Mouse (Mus musculus): ENCODE data around the gene Fbln1.

Fbln1 gene

DNA sequence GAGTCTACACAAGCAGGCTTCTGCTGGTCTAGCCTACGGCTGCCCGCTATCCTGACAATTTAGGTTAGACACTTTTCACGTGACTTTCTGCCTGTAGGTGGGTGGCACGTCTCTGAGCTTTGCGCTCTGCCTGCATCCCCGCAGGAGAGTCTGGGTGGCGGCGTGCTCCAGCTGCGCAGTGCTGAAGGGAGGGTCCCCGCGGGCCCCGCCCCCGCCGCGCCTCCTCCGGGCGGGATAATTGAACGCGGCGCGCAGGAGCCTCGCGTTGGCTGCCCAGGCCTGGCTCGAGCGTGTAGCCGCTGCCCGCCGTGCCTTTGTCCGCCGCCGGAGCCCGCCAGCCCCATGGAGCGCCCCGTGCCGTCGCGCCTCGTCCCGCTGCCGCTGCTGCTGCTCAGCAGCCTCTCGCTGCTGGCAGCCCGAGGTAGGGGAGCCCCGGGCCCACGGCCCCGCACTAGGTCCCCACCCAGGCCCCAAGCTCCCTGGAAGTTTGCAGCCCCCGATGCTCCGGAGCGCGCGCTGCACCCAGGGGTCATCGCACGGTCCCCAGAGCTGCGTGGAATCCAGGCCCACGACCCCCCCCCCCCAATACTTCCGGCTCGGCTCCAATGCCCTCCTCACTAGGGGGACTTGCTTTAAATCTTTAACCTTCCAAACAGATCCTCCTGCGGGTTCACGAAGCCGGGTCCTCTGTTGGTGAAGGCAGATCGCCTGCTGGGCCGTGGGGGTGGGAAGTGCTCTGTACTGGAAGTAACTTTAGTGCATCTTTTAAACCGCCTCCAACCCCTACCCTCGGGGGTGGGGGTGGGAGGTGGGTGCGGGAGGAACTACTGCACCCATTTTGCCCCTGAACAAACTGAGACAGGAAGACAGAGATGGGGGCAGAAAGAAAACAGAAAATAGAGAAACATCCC, at the start of gene Fbln1:
Gene Fbln1, plus strand, starts transcription at position 158 of the 911 bp plus-strand sequence.
- DNase-seq (ENCODE audit: low spot score in 2 of 2): peak in 1 of 2 experiments; percentile 33

DNA sequence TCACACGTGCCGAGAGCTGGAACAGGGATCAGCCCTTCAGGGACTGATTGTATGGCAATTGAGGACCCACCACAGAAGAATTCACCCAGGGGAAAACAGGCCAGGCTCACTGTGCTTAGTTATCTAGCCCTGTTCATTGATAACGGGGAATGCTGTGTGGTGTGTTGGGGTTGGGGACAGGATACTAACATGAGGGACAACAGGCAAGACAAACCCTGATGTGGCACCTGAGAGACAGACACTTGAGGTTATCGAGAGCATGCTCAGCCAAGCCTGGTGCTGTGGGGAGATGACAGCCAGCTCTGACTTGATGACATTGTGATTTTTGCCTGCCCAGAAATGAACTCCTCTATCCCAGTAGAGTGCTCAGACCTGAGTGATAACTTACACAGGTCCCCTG, 49.6 kb upstream of the Fbln1 start:
- DNase-seq (ENCODE audit: low spot score in 2 of 2): no peak

DNA sequence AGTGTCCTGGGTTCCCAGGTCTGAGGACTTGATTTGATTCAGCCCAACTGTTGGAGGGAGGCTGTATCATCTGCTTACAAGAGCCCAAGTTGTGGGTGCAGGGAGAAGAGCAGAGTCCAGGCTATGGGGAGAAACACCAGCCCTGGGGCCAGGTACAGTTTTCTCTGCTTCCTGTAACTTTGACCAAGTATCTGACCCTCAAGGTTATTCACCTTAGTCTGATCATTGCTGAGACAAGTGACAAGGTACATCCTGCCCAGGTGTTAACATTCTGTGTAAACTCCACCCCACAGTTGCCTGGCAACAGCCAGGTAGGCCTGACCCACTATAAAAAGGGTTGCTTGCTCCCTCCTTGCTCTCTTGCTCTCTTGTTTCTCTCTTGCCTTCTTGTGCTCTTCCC, 44.3 kb upstream of the Fbln1 start:
- DNase-seq (ENCODE audit: low spot score in 2 of 2): no peak

DNA sequence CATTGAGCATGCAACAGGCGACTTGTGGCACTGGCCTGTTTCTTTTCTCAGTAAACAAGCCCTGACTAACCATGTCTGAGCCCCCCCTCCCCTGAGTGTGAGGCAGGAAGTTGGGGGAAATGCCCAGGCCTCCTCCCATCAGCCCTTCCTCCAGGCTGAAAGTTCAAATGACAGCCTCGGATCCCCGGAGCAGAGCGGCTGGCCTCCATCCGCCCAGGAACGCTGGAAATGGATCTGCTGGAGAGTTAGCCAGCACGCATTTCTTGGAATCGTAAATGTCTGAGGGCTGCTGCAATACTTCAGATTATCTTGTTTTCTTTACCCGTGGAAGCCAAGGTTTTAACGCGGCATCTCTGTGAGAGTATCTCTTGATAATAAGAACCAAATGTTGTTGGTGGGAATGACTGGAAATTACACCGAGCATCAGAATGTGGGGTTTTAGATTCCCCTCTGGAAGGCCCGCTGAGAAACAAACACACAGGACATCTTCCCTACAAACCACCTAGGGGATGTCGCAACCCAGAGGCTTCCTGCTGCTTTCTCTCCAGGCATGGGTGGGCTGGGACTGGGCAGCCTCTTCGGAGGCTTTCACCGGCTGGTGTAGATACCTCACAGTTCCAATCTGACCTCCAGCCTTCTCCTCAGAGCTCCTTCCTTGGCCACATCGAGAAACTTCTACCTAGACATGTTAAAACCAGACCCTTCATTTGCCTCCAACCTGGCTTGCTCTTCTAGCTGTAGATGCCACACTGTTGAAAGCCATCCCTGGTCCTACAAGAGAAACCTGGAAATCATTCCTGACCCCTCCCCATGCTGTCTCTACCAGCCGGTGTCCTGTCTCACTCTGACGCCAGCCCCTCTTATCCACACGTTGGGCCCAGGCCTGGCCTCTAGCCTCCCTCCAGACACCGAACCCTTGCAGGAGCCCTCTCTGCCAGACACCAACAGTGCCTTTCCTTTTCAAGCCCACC, 42.8 kb upstream of the Fbln1 start:
- no peak for DNase-seq (ENCODE audit: low spot score in 2 of 2)

DNA sequence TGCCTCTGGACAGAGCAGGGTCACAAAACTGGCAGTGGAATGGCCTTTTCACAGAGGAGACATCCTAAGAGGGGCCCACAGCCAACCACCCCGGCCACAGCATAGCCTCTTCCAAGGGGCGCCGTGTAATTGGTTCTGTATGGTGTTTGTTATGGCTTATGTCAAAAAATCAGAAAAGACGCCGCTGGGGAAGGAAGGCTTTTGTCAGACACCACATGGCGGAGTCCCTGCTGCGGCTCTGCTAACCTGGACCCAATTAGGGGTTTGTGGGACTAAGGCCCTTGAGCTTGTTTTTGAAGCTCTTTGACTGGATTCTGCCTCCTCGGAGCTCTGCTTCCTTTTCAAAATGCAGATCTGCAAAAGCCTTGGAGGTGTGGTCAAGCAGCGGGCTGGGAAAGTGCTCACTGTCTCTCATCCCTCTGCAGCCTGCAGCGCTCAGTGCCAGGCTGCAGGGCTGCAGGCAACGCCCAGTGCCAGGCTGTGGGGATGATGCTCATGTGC, 39.3 kb upstream of the Fbln1 start:
- DNase-seq (ENCODE audit: low spot score in 2 of 2): no peak

DNA sequence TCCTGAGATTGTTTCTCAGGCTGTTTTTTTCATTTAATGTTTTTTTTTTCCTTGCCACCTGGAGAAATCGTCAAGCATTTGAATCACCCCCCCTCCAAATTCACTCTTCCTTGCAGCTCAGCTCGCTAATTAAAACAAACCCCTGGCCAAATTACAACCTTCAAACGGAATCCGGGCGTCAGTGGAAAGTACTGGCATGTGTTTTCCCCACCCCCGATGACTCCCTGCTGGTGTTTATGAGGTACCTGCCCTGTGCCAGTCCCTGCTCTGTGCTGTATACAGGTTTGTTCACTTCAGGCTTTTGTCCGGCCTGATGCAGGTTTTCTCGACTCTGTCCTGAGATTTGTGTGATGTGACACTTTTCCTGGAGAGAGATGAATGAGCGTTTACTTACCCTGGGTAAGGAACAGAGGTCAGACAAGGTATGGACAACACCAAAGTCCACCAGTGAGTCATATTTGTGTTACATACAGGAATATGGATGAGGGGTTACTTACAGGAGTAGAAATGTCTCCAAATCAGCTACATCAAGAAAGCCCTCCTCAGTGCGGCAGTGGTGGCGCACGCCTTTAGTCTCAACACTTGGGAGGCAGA, 38.6 kb upstream of the Fbln1 start:
- no peak for DNase-seq (ENCODE audit: low spot score in 2 of 2)

DNA sequence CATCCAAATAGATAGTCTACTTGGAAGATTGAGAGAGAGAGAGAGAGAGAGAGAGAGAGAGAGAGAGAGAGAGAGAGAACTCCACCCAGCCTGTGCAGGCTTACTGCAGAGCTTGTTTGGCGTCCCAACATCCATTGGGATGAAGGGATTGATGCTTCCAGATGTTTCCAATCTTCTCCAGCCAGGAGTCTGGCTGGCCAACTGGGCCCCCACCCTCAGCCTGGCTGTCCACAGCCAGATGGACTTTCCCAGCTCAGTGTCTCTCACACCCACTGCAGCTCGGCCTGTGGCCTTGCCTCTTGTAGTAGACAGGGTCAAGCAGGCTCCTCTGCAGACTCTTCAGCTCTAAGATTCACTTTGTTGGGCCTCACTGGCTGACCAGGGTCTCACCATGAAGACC, 33.7 kb upstream of the Fbln1 start:
- DNase-seq (ENCODE audit: low spot score in 2 of 2): no peak

DNA sequence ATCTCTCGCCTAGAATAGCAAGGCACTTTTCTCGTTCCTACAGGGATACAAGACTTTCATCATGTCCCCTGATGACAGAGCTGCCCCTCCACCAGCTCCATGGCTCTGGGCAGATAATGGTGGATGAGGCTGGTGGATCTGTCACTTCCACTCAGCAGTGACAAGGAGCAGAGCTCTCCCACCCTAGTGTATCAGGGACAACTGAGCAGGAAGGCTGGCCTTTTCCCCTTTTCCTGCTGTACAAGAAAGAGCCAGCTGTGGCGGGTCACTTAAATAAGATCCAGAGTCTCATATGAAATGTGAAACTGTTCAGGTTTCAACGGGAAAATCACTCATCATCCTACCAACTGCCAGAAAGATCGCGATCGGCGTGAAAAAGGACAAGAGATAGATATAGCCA, 32.3 kb upstream of the Fbln1 start:
- no peak for DNase-seq (ENCODE audit: low spot score in 2 of 2)

DNA sequence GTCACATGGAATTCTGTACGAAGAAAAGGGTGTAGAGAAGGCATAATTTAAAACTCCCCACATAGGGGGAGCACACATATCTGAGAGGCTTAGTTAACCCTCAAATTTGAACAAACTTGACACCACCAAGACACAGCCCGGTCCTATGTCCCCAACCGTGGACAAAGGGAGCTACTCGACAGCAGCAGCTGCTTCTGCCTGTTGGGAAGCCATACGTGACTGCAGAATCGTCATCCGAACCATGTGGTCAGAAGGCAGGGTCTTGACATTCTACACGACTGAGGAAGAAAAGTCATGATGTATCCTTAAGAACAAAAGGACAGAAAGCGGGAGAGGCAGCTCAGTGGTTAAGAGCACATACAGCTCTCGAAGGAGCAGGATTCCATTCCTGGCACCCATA, 31.7 kb upstream of the Fbln1 start:
- no peak for DNase-seq (ENCODE audit: low spot score in 2 of 2)

DNA sequence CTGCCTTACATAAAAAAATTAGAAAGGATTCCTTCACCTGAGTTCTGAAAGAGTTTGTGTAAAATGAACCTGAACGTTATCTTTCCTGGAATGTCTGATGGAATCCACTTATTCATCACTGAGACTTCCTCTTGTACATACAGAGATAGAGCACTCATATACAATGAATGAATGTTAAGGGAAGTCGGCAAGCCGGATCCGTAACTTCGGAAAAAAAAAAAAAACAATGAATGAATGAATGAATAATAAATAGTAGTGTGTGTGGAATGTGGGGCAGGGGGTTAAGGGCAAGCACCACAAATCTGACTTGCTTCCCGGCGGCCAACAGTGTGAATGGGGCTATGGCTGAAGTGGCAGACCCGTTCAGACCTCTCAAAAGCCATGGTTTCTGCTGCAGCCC, 28.2 kb upstream of the Fbln1 start:
- peak in 1 of 2 experiments; percentile 71 for DNase-seq (ENCODE audit: low spot score in 2 of 2)

DNA sequence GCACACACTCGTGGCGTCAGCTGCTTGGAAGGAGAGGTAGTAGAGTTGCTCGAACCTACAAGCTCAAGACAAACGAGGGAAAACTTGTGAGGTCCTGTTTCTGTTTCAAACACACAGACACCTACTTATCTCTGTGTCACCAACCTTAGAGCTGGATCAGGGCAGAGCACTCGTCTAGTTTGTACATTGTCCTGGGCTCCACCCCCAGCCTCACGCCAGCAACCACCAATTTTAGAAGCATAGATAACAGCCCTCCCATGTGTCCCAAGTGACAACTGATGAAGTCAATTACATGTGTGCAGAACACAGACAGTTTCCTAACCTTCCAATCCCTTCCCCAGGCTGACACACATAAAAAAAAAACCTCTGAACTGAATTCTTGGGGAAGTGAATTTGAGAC, 27.6 kb upstream of the Fbln1 start:
- DNase-seq (ENCODE audit: low spot score in 2 of 2): no peak

DNA sequence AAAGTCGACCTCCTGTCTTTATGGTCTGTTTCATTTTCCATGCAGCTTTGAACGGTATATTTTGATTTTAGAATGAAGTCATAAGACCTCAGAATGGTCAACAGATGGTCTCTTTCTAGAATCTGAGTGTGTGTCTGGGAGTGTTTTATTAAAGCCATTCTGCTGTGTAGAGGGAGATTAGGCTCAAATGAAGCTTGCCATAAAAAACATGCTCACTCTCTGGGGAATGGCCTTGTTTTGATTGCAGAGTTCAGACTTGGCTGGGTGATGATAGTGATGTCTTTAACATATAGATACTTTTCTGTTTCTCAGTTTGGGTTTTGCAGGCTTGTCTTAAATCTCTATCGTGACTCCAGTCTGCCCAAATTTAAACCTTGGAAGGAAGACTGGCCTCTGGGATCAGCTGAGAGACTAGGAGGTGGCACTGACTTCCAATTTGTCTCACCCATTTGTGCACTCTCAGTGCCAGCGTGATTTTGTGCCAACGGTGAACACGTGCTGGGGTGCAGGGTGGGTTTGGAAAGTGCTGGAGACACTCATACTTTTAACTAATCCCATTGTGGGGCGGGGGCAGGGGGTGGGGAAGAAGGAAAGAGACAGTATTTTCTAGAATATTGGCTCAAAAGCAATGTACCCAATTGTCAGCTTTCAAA, 26.1 kb upstream of the Fbln1 start:
- no peak for DNase-seq (ENCODE audit: low spot score in 2 of 2)

DNA sequence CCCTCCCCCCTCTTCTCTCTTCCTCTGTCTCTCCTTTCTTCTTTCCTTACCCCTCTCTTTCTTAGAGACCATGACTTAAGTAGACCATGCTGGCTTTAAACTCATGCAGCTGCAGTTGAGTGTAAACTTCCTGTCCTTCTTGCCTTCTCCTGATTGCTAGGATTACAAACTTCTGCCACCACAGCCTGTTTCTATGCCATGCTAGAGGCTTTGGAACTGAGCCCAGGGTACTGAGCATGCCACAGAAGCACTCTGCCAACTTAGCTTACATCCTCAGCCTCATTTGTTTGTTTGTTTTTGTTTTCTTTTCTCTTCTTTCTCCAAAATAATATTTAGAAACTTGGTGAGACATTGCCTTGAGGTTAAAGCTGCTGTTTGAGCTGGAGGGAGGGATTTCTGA, 25.4 kb upstream of the Fbln1 start:
- no peak for DNase-seq (ENCODE audit: low spot score in 2 of 2)

DNA sequence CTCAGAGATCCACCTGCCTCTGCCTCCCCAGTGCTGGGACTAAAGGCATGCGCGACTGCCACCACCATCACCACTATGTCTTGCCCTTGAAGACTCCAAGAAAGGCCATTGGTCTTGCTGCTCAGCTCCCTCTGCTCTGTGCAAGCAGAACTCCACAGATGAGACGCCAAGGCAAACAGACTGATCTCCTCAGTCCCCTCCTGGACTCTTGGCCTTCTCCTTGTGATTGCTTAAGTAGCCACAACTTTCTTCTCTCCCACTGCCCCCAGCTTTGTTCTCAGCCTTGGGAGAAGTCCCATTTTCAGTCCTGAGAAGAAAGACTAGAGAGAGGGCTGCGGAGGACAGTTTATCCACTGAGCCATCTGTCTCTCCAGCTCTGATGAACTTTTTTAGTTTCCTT, 23.7 kb upstream of the Fbln1 start:
- no peak for DNase-seq (ENCODE audit: low spot score in 2 of 2)

DNA sequence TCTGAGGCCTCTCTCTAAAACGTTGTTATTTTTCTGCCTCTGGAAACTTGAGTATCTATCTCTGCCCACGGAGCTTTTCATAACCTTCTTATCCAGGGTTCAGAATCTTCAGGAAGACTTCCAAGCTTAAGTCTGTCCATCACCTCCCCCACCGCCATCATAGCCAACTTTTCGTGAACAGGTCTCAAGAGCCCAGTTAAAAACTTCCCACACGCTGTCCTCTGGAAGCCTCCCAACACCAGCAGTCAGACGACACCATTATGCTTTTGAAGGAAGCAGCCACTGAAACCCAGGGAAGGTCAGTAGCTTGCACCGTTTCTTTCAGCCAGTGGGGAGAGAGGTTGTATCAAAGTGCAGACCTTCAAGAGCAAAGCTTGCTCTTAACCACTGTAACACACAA, 18.8 kb upstream of the Fbln1 start:
- no peak for DNase-seq (ENCODE audit: low spot score in 2 of 2)

DNA sequence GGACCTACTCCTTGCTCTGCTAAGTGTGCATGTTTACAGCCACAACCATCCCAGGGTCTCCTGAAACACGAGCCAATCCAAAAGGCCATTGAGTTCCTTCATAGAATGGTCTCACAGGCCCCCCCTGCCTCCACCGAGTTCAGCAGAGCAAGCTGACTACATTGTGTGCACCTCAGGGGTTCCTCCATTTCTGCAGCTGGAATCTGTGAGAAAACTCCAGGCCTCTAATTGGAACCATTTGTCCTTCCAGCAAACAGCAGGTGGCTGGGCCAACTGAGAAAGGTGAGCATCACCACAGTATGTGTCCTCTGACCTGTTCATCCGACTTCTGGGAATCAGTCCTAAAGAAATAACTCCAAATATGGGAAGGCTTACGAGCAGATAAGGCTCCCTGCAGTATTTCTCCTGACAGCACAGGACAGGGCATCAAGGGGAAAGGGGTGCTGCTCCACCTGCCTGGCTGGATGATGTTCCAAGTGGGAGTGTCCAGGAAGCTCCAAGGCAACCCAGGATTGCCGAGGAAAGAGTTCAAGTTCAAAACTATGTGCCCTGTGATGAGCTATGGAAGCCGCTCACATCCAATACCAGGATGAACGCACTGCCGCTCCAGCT, 17.5 kb upstream of the Fbln1 start:
- DNase-seq (ENCODE audit: low spot score in 2 of 2): no peak

DNA sequence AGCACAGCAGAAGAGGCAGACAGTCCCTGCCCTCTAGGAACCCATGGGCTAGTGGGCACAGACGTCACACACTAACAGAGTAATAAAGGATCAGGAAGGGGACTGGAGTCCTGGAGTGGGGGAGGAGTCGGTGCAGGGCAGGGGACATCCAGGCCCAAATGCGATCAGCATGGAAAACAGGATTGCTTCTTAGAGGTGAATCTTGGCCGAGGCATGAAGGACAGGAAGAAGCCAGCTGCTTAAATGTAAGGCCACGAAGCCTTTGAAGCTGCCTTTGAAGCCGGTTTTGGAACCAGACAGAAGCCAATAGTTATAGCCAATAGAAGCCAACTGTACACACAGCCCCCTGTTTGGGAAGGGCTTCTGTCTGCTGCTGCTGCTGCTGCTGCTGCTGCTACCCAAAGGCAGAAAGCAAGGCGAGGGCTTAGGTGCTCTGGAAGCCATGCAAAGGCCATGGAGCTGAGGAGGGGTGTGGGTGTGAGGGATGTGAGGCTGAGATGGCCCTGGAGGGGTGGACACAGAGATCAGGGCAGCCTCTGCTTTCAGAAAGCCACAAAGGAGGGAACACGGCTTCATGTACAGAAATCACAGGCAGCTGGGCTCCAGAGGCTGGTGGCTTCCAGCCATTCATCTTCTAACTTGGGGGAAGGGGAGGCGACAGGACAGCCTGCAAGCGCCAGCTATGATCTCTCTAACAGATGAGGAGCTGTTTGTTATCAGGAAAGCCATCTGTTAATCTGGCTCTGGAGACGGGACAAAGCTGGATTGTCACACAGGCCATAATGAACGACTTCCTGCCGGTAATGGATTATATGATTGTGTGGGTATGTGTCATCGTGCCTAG, 5.1 kb upstream of the Fbln1 start:
- no peak for DNase-seq (ENCODE audit: low spot score in 2 of 2)

DNA sequence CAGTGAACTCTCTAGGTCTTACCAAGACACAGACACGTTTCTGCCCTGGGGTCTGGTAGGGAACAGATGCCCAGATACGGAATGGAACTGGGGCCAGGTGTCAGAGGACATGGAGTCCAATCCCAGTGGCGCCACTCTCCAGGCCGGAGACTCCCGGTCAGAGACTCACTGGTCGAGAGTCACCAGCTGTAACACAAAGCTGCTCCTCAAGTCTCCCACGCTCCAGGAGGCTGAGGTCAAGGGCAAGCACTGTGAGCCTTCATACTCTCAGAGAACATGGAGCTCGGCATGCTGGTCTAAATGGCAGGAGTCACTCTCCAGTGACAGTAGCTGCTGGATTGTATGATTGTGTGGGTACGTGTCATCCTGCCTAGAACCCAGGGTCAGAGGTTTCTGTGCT, 3.5 kb upstream of the Fbln1 start:
- DNase-seq (ENCODE audit: low spot score in 2 of 2): no peak

DNA sequence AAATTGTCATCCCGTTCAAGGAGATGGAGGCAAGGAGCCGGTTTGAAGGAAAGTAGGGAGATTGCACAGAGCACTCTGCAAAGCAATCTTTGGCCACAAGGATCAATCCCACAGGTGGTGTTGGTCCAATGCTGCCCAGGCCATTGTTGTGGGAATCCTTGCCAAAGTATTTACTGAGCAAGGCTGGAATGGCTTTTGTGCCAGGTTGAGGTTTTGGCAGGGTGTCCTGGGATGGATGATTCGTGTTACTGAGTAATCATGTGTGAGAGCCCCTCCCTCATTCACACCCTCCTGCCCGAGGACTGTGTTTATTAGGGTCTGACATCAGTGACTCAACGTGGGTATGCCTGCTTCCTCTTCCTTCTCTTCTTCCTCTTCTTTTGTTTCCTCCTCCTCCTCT, 3.0 kb upstream of the Fbln1 start:
- no peak for DNase-seq (ENCODE audit: low spot score in 2 of 2)

DNA sequence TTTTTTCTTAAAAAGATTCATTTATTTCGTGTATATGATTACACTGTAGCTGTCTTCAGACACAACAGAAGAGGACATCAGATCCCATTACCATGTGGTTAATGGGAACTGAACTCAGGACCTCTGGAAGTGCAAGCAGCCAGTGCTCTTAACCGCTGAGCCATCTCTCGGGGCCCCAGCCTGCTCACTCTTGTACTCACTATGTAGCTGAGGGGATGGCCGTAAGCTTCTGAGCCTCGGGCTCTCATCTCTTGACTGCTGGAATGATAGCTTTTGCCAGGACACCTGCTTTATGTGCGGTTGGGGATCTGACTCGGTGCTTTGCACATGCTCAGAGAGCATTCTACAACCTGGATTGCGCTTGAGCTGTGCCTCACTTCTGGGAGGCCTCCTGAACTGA, 1.4 kb upstream of the Fbln1 start:
- no peak for DNase-seq (ENCODE audit: low spot score in 2 of 2)

All from spleen, postnatal 10 days (tissue).